Mouse (Mus musculus) cerebellum, adult 8-10 months (tissue): ENCODE data around the gene Uspl1.
"Not testable (repeated sequence)": the region's sequence is repeated elsewhere in the genome, so short reads cannot be mapped to it uniquely, and the experiment has no call there.

Experiments used
- DNase-seq: peaks from one replicate; pipeline ENCODE4 v3.0.0; 2022

Uspl1 gene

GRCm38 (mm10) chr5:149184104-149184843 is at the start of gene Uspl1, which contains the start of gene Hmgb1:
TSS of gene Uspl1 (plus strand) at chr5:149184350.
TSS of gene Hmgb1 (minus strand) at chr5:149184489.
- peak; percentile 99 for DNase-seq

GRCm38 (mm10) chr5:149134751-149135454 is 49.2 kb upstream of the Uspl1 start:
- no peak for DNase-seq

- no peak for DNase-seq
These were observed 48.4 kb upstream of the Uspl1 start for GRCm38 (mm10) chr5:149135455-149136354.

GRCm38 (mm10) chr5:149136933-149137365 is 47.2 kb upstream of the Uspl1 start:
- DNase-seq, result no peak

GRCm38 (mm10) chr5:149137447-149137846 is 46.7 kb upstream of the Uspl1 start:
- no peak for DNase-seq

- not testable (repeated sequence) for DNase-seq
These were observed 46.1 kb upstream of the Uspl1 start for GRCm38 (mm10) chr5:149138087-149138486.

GRCm38 (mm10) chr5:149140336-149140735 is 43.8 kb upstream of the Uspl1 start:
- DNase-seq, result no peak

GRCm38 (mm10) chr5:149141155-149141554 is 43.0 kb upstream of the Uspl1 start:
- DNase-seq, result not testable (repeated sequence)

- no peak for DNase-seq
These were observed 40.3 kb upstream of the Uspl1 start for GRCm38 (mm10) chr5:149143766-149144375.

- no peak for DNase-seq
These were observed 37.5 kb upstream of the Uspl1 start for GRCm38 (mm10) chr5:149146691-149147090.

GRCm38 (mm10) chr5:149147386-149148000 is 36.7 kb upstream of the Uspl1 start:
- DNase-seq, result no peak

GRCm38 (mm10) chr5:149150882-149151281 is 33.3 kb upstream of the Uspl1 start:
- DNase-seq, result no peak

GRCm38 (mm10) chr5:149152063-149152773 is 31.9 kb upstream of the Uspl1 start:
- DNase-seq, result peak; percentile 21

GRCm38 (mm10) chr5:149152774-149153155 is 31.4 kb upstream of the Uspl1 start:
- DNase-seq, result peak; percentile 43

- no peak for DNase-seq
These were observed 27.1 kb upstream of the Uspl1 start for GRCm38 (mm10) chr5:149156886-149157563.

GRCm38 (mm10) chr5:149159021-149159420 is 25.1 kb upstream of the Uspl1 start:
- no peak for DNase-seq

- DNase-seq, result no peak
These were observed 23.7 kb upstream of the Uspl1 start for GRCm38 (mm10) chr5:149160469-149160868.

- no peak for DNase-seq
These were observed 21.3 kb upstream of the Uspl1 start for GRCm38 (mm10) chr5:149162890-149163289.

GRCm38 (mm10) chr5:149164881-149165280 is 19.3 kb upstream of the Uspl1 start:
- no peak for DNase-seq

- DNase-seq, result no peak
These were observed 18.1 kb upstream of the Uspl1 start for GRCm38 (mm10) chr5:149166011-149166410.

- DNase-seq, result no peak
These were observed 16.1 kb upstream of the Uspl1 start for GRCm38 (mm10) chr5:149168051-149168450.
